Mouse (Mus musculus) limb, embryonic 13.5 days (tissue): Measurements from ENCODE around the gene Pid1. TPM values are rescaled to one million over a fixed set of nuclear protein-coding genes. Genes with fewer than 3 reads are reported as not detected.
"Not testable (repeated sequence)": the region's sequence is repeated elsewhere in the genome, so short reads cannot be mapped to it uniquely, and the experiment has no call there.

Experiments
- ATAC-seq: fragments of 200-750 bp; cut with Nextera tagmentation; 2 replicates; pipeline ENCODE4 v1.8.0; 2017; ENCODE audit warnings: low read depth, moderate number of reproducible peaks, moderate TSS enrichment; ENCODE audit not compliant: low FRiP score
- H3K27ac ChIP-seq: fragments of 300-500 bp; sonication (generic); 2 replicates; pipeline ENCODE4 v1.5.1; 2015; ENCODE audit warnings: inconsistent platforms, mild to moderate bottlenecking, moderate library complexity
- H3K27me3 ChIP-seq: fragments of 300-500 bp; sonication (generic); 2 replicates; pipeline ENCODE4 v1.6.1; 2015; ENCODE audit warnings: mild to moderate bottlenecking, inconsistent platforms
- H3K36me3 ChIP-seq: fragments of 300-500 bp; sonication (generic); 2 replicates; pipeline ENCODE4 v1.6.1; 2015; ENCODE audit warnings: inconsistent platforms, mild to moderate bottlenecking, moderate library complexity
- H3K4me1 ChIP-seq: fragments of 300-500 bp; sonication (generic); 2 replicates; pipeline ENCODE4 v1.6.1; 2015; ENCODE audit warnings: inconsistent platforms
- H3K4me2 ChIP-seq: fragments of 300-500 bp; sonication (generic); replicated peaks from 2 replicates; pipeline ENCODE4 v1.6.1; 2015; ENCODE audit warnings: inconsistent platforms, mild to moderate bottlenecking, moderate library complexity
- H3K4me3 ChIP-seq: fragments of 300-500 bp; sonication (generic); 2 replicates; pipeline ENCODE4 v1.5.1; 2015; ENCODE audit warnings: moderate library complexity, mild to moderate bottlenecking, inconsistent platforms
- H3K9ac ChIP-seq: fragments of 300-500 bp; sonication (generic); 2 replicates; pipeline ENCODE4 v1.6.1; 2015; ENCODE audit warnings: mild to moderate bottlenecking, inconsistent platforms
- H3K9me3 ChIP-seq: fragments of 300-500 bp; sonication (generic); 2 replicates; pipeline ENCODE4 v1.6.1; 2016; ENCODE audit warnings: inconsistent platforms
- WGBS: fragments of 180-500 bp; shearing (Covaris S2); methylation state at CpG from one replicate; pipeline ENCODE4 v1.1.7; 2015; 5-methylcytosine and 5-hydroxymethylcytosine counted together
- polyA plus RNA-seq: library from polyadenylated mRNA; unstranded; fragments of >200 nt; fragmentation: Nextera tagmentation; extraction: Ambion mirVana; gene quantifications from 2 replicates; pipeline ENCODE4 v1.2.1, GENCODE M21; 2015

Pid1 gene
- polyA plus RNA-seq, 1 experiment from 2014 or later: 59.3 TPM

DNA sequence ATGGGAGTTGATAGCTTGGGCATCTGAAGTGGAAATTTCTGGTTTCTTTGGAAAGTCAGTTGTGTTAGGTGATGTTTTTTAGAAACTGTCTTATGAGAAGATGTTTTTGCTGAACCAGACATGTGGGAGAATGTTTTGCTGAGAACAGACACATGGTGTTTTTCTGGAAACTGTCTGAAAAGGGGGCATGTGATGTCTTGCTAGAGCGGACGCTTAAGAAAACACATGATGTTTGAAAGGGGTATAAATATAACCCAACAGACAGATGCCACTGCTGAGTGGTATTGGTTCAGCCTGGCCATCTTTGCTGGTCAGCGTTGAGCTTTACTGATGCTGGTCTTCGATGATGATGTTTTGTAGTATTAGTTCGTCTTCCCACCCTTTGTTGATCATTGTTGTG, 6.8 kb downstream of the Pid1 start:
- Histone ChIP-seq H3K4me3 (no peak overlapping the region), H3K27ac (no peak overlapping the region), H3K4me2 (no peak overlapping the region), H3K9ac (no peak overlapping the region), H3K36me3 (no peaks in the 10 kb centered on the region), H3K9me3 (no peaks in the 10 kb centered on the region), H3K27me3 (no peaks in the 10 kb centered on the region), H3K4me1 (no peaks in the 10 kb centered on the region)
- WGBS: 91% methylated on average over 5 of the region's 5 CpGs
- ATAC-seq: no peak

DNA sequence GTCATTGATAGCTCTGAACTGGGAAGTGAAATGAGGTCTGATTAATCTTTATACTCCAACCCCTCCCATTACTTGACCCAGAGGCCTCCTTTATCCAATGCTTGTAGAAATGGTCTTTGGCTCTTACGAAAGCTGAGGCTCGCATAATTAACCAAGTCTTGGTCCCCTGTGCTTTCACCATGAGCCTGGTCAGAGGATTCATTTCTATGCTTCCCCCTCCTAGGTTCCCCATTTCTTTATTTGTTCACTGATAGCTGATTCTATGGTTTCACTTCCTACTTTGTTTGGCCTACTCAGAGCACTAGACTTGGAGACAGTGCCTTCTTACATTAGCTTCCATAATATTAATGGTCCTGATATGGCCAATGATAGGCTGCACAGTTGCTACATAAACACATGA, 13.7 kb downstream of the Pid1 start:
- no peak overlapping the region for H3K9ac ChIP-seq
- no peak overlapping the region for H3K4me2 ChIP-seq
- no peaks in the 10 kb centered on the region for H3K4me1 ChIP-seq
- H3K9me3 ChIP-seq: no peaks in the 10 kb centered on the region
- ATAC-seq: no peak
- H3K36me3 ChIP-seq: no peaks in the 10 kb centered on the region
- WGBS: 84% methylated on average over 2 of the region's 2 CpGs
- H3K27me3 ChIP-seq: no peaks in the 10 kb centered on the region
- H3K27ac ChIP-seq: no peak overlapping the region
- no peak overlapping the region for H3K4me3 ChIP-seq

DNA sequence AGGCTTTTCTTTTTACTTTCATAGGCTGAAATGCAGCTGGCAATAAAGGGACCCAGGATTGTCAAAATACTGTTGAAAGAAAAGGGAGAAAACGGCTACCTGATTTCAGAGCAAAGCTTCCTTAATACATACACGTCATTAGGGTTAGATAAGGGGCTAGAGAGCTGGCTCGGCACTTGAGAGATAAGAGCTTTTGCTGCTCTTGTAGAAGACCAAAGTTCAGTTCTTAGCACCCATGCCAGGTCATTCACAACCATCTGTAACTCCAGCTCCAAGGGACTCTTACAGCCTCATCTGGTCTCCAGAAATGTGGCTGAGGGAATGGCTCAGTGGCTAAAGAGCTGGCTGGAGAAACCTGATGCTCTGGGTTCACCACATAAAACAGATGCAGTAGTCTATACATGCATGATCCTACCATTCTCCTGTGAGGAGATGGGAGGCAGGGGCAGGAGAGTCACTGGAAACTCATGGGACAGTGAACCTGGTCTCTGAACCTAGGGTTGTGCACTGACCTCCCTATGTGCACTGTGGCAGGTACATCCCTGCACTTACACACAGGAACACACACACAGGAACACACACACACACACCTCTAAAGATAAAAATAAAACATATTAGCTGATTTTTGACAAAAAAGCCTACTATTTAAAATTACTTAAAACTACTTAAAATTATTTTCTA, 16.0 kb downstream of the Pid1 start:
- no peak overlapping the region for H3K9ac ChIP-seq
- WGBS: 63% methylated on average over 3 of the region's 3 CpGs
- no peak overlapping the region for H3K4me3 ChIP-seq
- H3K27ac ChIP-seq: no peak overlapping the region
- H3K4me1 ChIP-seq: no peaks in the 10 kb centered on the region
- H3K36me3 ChIP-seq: no peaks in the 10 kb centered on the region
- H3K4me2 ChIP-seq: no peak overlapping the region
- H3K27me3 ChIP-seq: no peaks in the 10 kb centered on the region
- no peaks in the 10 kb centered on the region for H3K9me3 ChIP-seq
- ATAC-seq: no peak

DNA sequence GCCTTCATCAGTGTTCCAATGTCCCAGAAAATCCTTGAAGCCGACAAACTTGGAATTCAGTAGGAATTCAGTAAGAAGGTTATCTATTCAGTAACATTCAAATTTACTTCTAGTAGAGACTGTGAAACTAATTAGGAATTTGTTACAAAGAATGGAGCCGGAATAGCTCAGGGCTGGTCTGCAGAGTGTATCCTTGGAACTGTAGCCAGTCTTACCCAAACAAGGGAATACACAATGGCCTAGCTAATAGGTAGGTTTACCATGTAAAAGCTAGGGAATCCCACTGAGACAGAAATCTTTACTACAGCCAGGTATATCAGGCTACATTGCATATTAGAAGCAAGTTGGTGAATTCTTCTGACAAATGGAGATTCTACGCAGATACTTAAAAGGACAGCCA, 31.2 kb downstream of the Pid1 start:
- WGBS: 60% methylated on average over 3 of the region's 3 CpGs
- H3K9ac ChIP-seq, H3K27me3 ChIP-seq, H3K4me3 ChIP-seq, H3K9me3 ChIP-seq, H3K36me3 ChIP-seq, H3K4me2 ChIP-seq, ATAC-seq, H3K27ac ChIP-seq, H3K4me1 ChIP-seq: not testable (repeated sequence)

DNA sequence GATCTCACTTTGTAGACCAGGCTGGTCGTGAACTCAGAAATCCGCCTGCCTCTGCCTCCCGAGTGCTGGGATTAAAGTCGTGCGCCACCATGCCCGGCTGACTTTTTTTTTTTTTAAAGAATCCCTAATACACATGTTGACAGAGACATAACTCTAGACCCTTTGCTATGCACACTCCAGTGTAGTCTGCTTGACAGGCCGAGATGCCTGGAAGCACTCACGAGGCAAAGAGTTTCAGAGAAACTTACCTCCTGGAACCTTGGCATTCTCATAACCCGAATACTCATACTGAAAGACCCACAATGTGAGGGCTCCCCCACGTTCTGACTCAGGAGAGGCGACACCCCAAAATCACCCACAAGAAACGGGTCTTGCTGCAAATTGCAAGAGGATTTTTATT, 32.1 kb downstream of the Pid1 start:
- not testable (repeated sequence) for ATAC-seq
- 77% methylated on average over 12 of the region's 12 CpGs for WGBS

DNA sequence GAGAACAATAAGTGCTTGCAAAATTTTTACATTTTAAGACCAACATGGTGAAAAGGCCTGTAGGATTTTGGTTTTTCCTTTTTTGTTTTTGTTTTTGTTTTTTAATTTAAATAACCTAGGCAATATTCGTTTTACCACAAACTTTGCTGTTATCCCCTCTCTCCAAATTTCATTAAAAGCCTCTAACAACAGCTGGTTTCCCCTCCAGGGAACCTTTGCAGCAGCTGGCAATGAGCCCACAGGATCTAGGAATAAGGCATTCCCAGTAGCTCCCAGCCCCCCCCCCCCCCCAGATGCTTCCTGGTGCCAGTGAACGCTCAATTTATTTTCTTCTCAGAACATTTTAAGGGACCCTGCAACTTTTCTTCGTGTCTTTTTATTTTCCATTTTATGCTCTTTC, 38.7 kb downstream of the Pid1 start:
- Histone ChIP-seq H3K36me3 (no peaks in the 10 kb centered on the region), H3K4me1 (peaks cover 13% of the 10 kb centered on the region), H3K9me3 (no peaks in the 10 kb centered on the region), H3K27ac (0 out of 2 replicates have a peak overlapping the region, but pooled peaks have one; percentile 22), H3K27me3 (no peaks in the 10 kb centered on the region), H3K9ac (no peak overlapping the region), H3K4me3 (no peak overlapping the region), H3K4me2 (no peak overlapping the region)
- ATAC-seq: no peak
- 21% methylated on average over 3 of the region's 3 CpGs for WGBS

More for the DNA sequence above, 32.1 kb downstream of the Pid1 start:
- H3K36me3 ChIP-seq, H3K27ac ChIP-seq, H3K27me3 ChIP-seq, H3K4me1 ChIP-seq, H3K4me2 ChIP-seq, H3K9me3 ChIP-seq, H3K9ac ChIP-seq, H3K4me3 ChIP-seq: not testable (repeated sequence)

DNA sequence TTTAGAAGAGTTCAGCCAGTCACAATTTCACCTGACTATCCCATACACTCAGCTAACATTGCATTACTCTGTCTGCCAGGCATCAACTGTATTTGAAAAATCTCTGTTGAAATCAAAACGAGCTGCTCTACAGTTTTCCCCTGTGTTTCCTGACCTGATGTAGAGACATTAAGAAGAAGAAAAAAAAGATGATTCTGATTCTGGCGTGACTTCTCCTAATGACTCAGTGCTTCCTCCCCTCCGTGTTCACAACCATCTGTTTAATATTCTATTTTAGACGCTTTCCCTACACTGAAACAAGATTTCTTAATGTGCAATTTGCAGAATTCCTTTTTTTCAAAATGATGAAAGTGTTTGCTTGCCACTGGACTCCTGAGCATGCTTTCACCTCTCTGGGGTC, 42.7 kb downstream of the Pid1 start:
- H3K4me3 ChIP-seq: no peak overlapping the region
- WGBS: 64% methylated on average over 4 of the region's 4 CpGs
- H3K4me1 ChIP-seq: peaks cover 13% of the 10 kb centered on the region
- no peak overlapping the region for H3K4me2 ChIP-seq
- no peak overlapping the region for H3K9ac ChIP-seq
- no peaks in the 10 kb centered on the region for H3K9me3 ChIP-seq
- no peak overlapping the region for H3K27ac ChIP-seq
- no peaks in the 10 kb centered on the region for H3K27me3 ChIP-seq
- no peak for ATAC-seq
- H3K36me3 ChIP-seq: no peaks in the 10 kb centered on the region

DNA sequence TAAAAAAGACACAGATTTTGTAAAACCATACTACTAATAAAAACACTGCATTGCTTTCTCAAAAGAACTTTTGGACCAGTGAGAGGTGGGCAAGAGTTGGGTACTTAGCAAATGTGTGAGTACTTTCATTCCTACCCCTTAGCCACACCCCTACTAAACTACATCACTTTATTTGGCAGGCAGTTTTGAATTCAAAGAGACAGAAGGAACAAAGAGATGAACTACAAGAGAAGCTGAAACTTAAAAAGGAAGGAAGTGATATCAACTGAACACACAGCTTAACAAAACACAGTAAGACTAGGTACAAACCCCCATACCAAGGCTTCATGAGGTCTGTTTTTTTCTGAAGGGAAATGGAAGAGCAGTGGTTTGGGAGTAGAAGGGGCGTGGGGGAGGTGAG, 45.4 kb downstream of the Pid1 start:
- no peaks in the 10 kb centered on the region for H3K36me3 ChIP-seq
- no peak overlapping the region for H3K9ac ChIP-seq
- WGBS: 100% methylated on average over 1 of the region's 1 CpGs
- no peak overlapping the region for H3K4me3 ChIP-seq
- H3K4me2 ChIP-seq: no peak overlapping the region
- no peaks in the 10 kb centered on the region for H3K9me3 ChIP-seq
- H3K27ac ChIP-seq: no peak overlapping the region
- no peaks in the 10 kb centered on the region for H3K27me3 ChIP-seq
- no peaks in the 10 kb centered on the region for H3K4me1 ChIP-seq
- no peak for ATAC-seq

DNA sequence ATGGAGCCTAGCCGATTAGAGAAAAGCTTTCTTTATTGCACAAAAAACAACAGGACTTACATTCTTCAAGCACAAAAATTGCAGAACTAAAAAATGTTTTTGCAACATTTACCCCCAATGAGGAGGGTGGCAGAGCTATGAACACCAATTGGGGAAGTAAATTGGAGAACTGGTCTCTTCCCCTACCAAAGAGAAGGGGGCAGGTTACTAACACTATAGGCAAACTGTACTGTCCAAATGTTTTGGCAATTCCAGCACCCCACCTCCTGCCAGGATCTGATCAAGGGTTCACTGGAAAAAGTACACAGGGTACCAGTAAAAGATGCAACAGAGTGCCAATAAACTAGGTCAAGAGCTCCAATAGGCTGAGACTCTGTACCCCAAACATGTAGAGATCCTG, 46.2 kb downstream of the Pid1 start:
- no peaks in the 10 kb centered on the region for H3K9me3 ChIP-seq
- H3K36me3 ChIP-seq: no peaks in the 10 kb centered on the region
- no peaks in the 10 kb centered on the region for H3K4me1 ChIP-seq
- no peak overlapping the region for H3K9ac ChIP-seq
- no peak for ATAC-seq
- H3K4me3 ChIP-seq: no peak overlapping the region
- 88% methylated on average over 1 of the region's 1 CpGs for WGBS
- H3K27ac ChIP-seq: no peak overlapping the region
- no peak overlapping the region for H3K4me2 ChIP-seq
- H3K27me3 ChIP-seq: no peaks in the 10 kb centered on the region

DNA sequence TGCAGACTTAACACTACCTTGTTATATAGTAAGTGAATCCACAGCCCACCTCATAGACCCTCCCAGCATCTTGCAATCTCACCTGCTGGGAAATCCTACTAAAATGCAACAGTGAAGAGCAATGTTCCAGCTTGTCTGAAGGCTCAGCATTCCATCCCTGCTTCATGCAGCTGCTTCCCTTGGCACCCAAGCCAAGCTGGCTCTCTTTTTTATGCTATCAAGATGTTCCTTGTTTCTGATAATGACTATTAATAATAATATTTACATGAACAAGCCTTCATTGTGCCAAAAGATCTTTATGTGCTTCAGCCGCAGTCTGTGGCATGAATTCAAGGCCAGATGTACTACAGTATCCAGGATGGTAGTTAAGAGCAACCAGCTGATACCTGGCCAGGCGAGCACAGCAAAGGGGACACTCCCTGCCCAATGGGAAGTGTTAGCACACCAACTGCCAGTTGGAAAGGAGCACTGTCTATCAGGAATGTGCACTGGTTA, 54.0 kb downstream of the Pid1 start:
- Histone ChIP-seq H3K27ac (no peak overlapping the region), H3K9me3 (no peaks in the 10 kb centered on the region), H3K27me3 (no peaks in the 10 kb centered on the region), H3K36me3 (no peaks in the 10 kb centered on the region), H3K4me1 (no peaks in the 10 kb centered on the region), H3K4me2 (no peak overlapping the region), H3K9ac (no peak overlapping the region), H3K4me3 (no peak overlapping the region)
- 73% methylated on average over 2 of the region's 2 CpGs for WGBS
- ATAC-seq: no peak

DNA sequence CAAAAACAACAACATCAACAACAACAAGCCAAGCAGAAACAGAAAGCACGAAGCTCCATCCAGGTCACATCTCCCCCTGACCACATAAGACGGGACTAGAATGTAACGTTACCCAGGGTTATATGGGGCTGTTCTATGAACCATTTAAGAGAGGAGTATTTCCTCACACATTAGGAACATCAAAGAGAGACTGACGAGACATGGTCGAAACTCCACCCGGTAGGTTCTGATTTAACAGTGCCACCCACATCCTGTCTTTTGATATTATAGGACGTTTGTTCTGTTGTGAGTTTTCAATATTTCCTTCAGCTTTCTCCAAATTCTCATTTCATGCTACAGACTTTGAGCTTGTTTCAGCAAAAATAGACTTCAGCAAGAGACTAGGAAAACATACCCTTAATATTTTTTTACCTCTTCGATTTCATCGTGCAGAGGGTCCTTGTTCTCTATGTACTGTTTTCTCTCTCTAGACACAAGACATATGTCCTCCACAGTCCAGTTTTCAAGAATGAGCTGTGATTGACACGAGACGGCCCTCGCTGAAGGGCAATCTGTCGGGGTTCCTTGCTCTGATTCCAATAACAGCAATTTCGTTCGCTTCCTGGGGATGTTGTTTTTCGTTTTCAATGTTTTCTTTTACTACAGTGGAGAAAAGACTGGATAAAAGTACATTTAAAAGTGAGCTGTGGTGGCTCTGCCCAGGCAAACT, 58.1 kb downstream of the Pid1 start:
- H3K9me3 ChIP-seq: no peaks in the 10 kb centered on the region
- H3K27ac ChIP-seq: no peak overlapping the region
- H3K4me3 ChIP-seq: no peak overlapping the region
- H3K9ac ChIP-seq: no peak overlapping the region
- H3K4me2 ChIP-seq: no peak overlapping the region
- no peaks in the 10 kb centered on the region for H3K36me3 ChIP-seq
- H3K27me3 ChIP-seq: no peaks in the 10 kb centered on the region
- 62% methylated on average over 16 of the region's 16 CpGs for WGBS
- no peak for ATAC-seq
- no peaks in the 10 kb centered on the region for H3K4me1 ChIP-seq

DNA sequence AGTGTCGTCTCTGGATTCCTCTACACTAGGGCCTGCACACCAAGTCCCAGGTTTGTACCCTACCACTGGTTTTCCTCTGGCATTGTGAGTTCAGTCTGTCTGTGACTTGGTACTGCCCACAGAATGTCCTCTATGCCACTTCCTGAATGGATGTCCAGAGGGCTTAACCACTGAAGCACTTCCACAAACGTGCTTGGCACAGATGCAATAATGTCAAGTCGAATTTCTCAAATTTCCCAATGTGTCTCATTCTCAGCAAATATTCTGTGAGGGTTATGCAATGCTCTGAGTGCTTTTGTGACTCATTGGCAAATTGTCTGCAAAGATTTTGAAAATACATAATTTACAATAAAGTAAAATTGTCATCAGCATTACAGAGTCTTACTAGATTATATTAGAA, 61.2 kb downstream of the Pid1 start:
- Histone ChIP-seq H3K4me2 (no peak overlapping the region), H3K4me3 (no peak overlapping the region), H3K4me1 (no peaks in the 10 kb centered on the region), H3K9ac (no peak overlapping the region), H3K9me3 (no peaks in the 10 kb centered on the region), H3K27ac (no peak overlapping the region), H3K36me3 (no peaks in the 10 kb centered on the region), H3K27me3 (no peaks in the 10 kb centered on the region)
- no peak for ATAC-seq
- 78% methylated on average over 3 of the region's 3 CpGs for WGBS

DNA sequence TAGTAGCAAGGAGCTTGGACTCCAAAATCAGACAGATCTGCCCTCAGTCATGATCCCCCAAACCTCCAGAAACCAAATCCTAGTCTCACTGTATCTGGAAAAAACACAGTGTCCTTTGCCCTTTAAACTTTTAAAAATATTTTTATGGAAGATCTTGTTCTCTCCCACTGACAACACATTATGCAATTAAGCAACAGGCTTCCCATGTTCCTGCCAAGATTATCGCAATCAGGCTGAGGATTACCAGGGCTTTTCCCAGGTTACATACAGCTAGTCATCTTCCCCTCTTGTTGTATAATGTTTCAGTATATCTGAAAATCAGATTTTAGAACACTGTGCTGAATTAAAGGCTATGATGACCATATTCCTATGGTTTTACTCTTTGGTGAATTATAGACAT, 64.3 kb downstream of the Pid1 start:
- ATAC-seq: no peak
- 92% methylated on average over 1 of the region's 1 CpGs for WGBS
- Histone ChIP-seq H3K9me3 (peaks cover 3% of the 10 kb centered on the region; the same call in 1 of the 2 replicates), H3K36me3 (no peaks in the 10 kb centered on the region), H3K27ac (no peak overlapping the region), H3K4me3 (no peak overlapping the region), H3K27me3 (no peaks in the 10 kb centered on the region), H3K4me1 (no peaks in the 10 kb centered on the region), H3K9ac (no peak overlapping the region), H3K4me2 (no peak overlapping the region)
